Mouse (Mus musculus): ENCODE data around the gene Edc3. TPM values are rescaled to one million over a fixed set of nuclear protein-coding genes. Genes with fewer than 3 reads are reported as not detected.

Gene Edc3
- polyA plus RNA-seq, 1 experiment, result 16.8 TPM

Other genes with a start within 250 kb of the Edc3 start
- 15.2 TPM for gene Scamp5, start 240.5 kb upstream of the Edc3 start, polyA plus RNA-seq (2012; fragmentation: generic; extraction: Trizol)
- gene Rpp25, start 204.5 kb upstream of the Edc3 start, polyA plus RNA-seq (2012; fragmentation: generic; extraction: Trizol), result 0.55 TPM
- gene Cox5a, start 187.3 kb upstream of the Edc3 start, polyA plus RNA-seq (2012; fragmentation: generic; extraction: Trizol), result 630 TPM
- gene Fam219b, start 171.0 kb upstream of the Edc3 start, polyA plus RNA-seq (2012; fragmentation: generic; extraction: Trizol), result 20.9 TPM
- 35.7 TPM for gene Mpi, start 155.8 kb upstream of the Edc3 start, polyA plus RNA-seq (2012; fragmentation: generic; extraction: Trizol)
- gene Scamp2, start 147.6 kb upstream of the Edc3 start, polyA plus RNA-seq (2012; fragmentation: generic; extraction: Trizol), result 22.5 TPM
- 5.4 TPM for gene Ulk3, start 119.1 kb upstream of the Edc3 start, polyA plus RNA-seq (2012; fragmentation: generic; extraction: Trizol)
- 0.06 TPM for gene Cplx3, start 102.3 kb upstream of the Edc3 start, polyA plus RNA-seq (2012; fragmentation: generic; extraction: Trizol)
- 0.68 TPM for gene Lman1l, start 87.8 kb upstream of the Edc3 start, polyA plus RNA-seq (2012; fragmentation: generic; extraction: Trizol)
- 66.2 TPM for gene Csk, start 54.9 kb upstream of the Edc3 start, polyA plus RNA-seq (2012; fragmentation: generic; extraction: Trizol)
- gene Cyp1a2, start 24.8 kb upstream of the Edc3 start, polyA plus RNA-seq (2012; fragmentation: generic; extraction: Trizol), result not detected
- 0.14 TPM for gene Cyp1a1, start 20.6 kb upstream of the Edc3 start, polyA plus RNA-seq (2012; fragmentation: generic; extraction: Trizol)
- gene Clk3, start 57.3 kb downstream of the Edc3 start, polyA plus RNA-seq (2012; fragmentation: generic; extraction: Trizol), result 50.9 TPM
- gene Arid3b, start 128.3 kb downstream of the Edc3 start, polyA plus RNA-seq (2012; fragmentation: generic; extraction: Trizol), result 0.87 TPM
- 59.0 TPM for gene Ubl7, start 202.4 kb downstream of the Edc3 start, polyA plus RNA-seq (2012; fragmentation: generic; extraction: Trizol)
- 53.8 TPM for gene Sema7a, start 231.6 kb downstream of the Edc3 start, polyA plus RNA-seq (2012; fragmentation: generic; extraction: Trizol)

Measured in C2C12 (cell line).